Comparison of ENCODE assay signal across 9 mouse cellular contexts in genomic region chr3:9607686-9608085, GRCm38 (mm10). TPM values are rescaled to one million over a fixed set of nuclear protein-coding genes. Genes with fewer than 3 reads are reported as not detected.
DNase-seq lines count a peak whose midpoint lies in the region; ATAC-seq and TF ChIP-seq lines count a peak whose summit lies in the region.
"Had no signal": no experiment of that assay in that cellular context is flagged by ENCODE, and none has a peak within 500 bp of the region (broad histone marks: within the 10 kb centered on the region; RNA-seq: fewer than 3 reads in every experiment).

No protein-coding gene starts in this region.

- H3K9me3 ChIP-seq in embryonic facial prominence, embryonic 10.5 days, result no peaks in the 10 kb centered on the region
- no peaks in the 10 kb centered on the region for H3K9me3 ChIP-seq in intestine, embryonic 15.5 days
- no peaks in the 10 kb centered on the region for H3K9me3 ChIP-seq in midbrain, postnatal 0 days (ENCODE audit: low read length)

- H3K36me3 ChIP-seq in embryonic facial prominence, embryonic 10.5 days (replicated peaks), result no peaks in the 10 kb centered on the region
- no peaks in the 10 kb centered on the region for H3K36me3 ChIP-seq in intestine, embryonic 15.5 days
- H3K36me3 ChIP-seq in midbrain, postnatal 0 days (ENCODE audit: insufficient read depth, low read length), result no peaks in the 10 kb centered on the region

- H3K4me3 ChIP-seq in embryonic facial prominence, embryonic 10.5 days, result peak overlapping the region; percentile 90
- peak overlapping the region; percentile 88; the same call in 1 of the 2 replicates for H3K4me3 ChIP-seq in intestine, embryonic 15.5 days (replicated peaks)
- H3K4me3 ChIP-seq in midbrain, postnatal 0 days (ENCODE audit: low read depth, low read length), result peak overlapping the region; percentile 89; the same call in 1 of the 2 replicates

- H3K9ac ChIP-seq in intestine, embryonic 15.5 days, result no peak overlapping the region
- no peak overlapping the region for H3K9ac ChIP-seq in midbrain, postnatal 0 days (replicated peaks; ENCODE audit: low read length, poor library complexity, severe bottlenecking)

- 46% methylated on average over 5 of the region's 5 CpGs for WGBS in embryonic facial prominence, embryonic 10.5 days
- 51% methylated on average over 5 of the region's 5 CpGs for WGBS in intestine, embryonic 15.5 days
- 35% methylated on average over 5 of the region's 5 CpGs for WGBS in midbrain, postnatal 0 days

- no peak for TF ChIP-seq CTCF in midbrain, postnatal 0 days (IDR thresholded peaks at IDR 0.05)

- peaks cover 35% of the 10 kb centered on the region for H3K4me1 ChIP-seq in embryonic facial prominence, embryonic 10.5 days
- peaks cover 24% of the 10 kb centered on the region for H3K4me1 ChIP-seq in intestine, embryonic 15.5 days (replicated peaks)
- peaks cover 15% of the 10 kb centered on the region for H3K4me1 ChIP-seq in midbrain, postnatal 0 days (ENCODE audit: insufficient read depth, low read length)

- ATAC-seq in intestine, embryonic 15.5 days, result no peak
- no peak for ATAC-seq in midbrain, postnatal 0 days (ENCODE audit: low FRiP score)
- ATAC-seq in granulocyte monocyte progenitor cell, adult 5-6 weeks (replicated peaks; ENCODE audit: poor library complexity, severe bottlenecking), result no peak

- peak; percentile 27 for DNase-seq in kidney, adult 9 months
- no peak for DNase-seq in kidney, adult 8-10 months
- DNase-seq in embryonic facial prominence, embryonic 10.5 days (ENCODE audit: low spot score), result no peak
- DNase-seq in midbrain, postnatal 0 days (ENCODE audit: low spot score), result peak; percentile 36
- DNase-seq in frontal cortex, adult 2 months (ENCODE audit: extremely low spot score in 1 of 2, low spot score in 1 of 2), result no peak
- DNase-seq in cerebellum, adult 9-11 months, result no peak
- DNase-seq: cerebellum, adult 11 months had no signal

- no peak overlapping the region for H3K27ac ChIP-seq in embryonic facial prominence, embryonic 10.5 days (replicated peaks)
- H3K27ac ChIP-seq in intestine, embryonic 15.5 days, result no peak overlapping the region
- no peak overlapping the region for H3K27ac ChIP-seq in midbrain, postnatal 0 days (ENCODE audit: low read depth, low read length)

- peaks cover 3% of the 10 kb centered on the region; the same call in 1 of the 2 replicates for H3K27me3 ChIP-seq in embryonic facial prominence, embryonic 10.5 days (replicated peaks; ENCODE audit: low read depth, poor library complexity, severe bottlenecking)
- H3K27me3 ChIP-seq in intestine, embryonic 15.5 days (replicated peaks), result no peaks in the 10 kb centered on the region
- H3K27me3 ChIP-seq in midbrain, postnatal 0 days (ENCODE audit: insufficient read depth, low read length), result no peaks in the 10 kb centered on the region

- peak overlapping the region; percentile 77 for H3K4me2 ChIP-seq in intestine, embryonic 15.5 days (replicated peaks)
- H3K4me2 ChIP-seq in midbrain, postnatal 0 days (ENCODE audit: low read depth, low read length, poor library complexity, severe bottlenecking), result peak overlapping the region; percentile 61

RNA-seq across cellular contexts. Expression of gene Zfp704, which starts 2.2 kb away (rescaled TPM):
- 7.4 and 7.7 TPM in 2 replicates for polyA plus RNA-seq in embryonic facial prominence, embryonic 10.5 days (2016; fragmentation: Nextera tagmentation; extraction: Ambion mirVana)
- 6.0 and 6.3 TPM in 2 replicates for polyA plus RNA-seq in intestine, embryonic 15.5 days (2015; fragmentation: Nextera tagmentation; extraction: Ambion mirVana)
- total RNA-seq in midbrain, postnatal 0 days (2014; rRNA removed), result 68.8 and 72.9 TPM in 2 replicates
- 8.9 and 11.3 TPM in 2 replicates for polyA plus RNA-seq in midbrain, postnatal 0 days (2015; fragmentation: Nextera tagmentation; extraction: Ambion mirVana)
- 16.7 and 17.3 TPM in 2 replicates for polyA plus RNA-seq in frontal cortex, adult 2 months (2012; rRNA removed)
- total RNA-seq in granulocyte monocyte progenitor cell, adult 5-6 weeks (2014; fragmentation: Nextera tagmentation), result 22.9 and 25.3 TPM in 2 replicates
- total RNA-seq in granulocyte monocyte progenitor cell, adult 5-6 weeks (2017), result 15.6 and 15.7 TPM in 2 replicates

Comparison
In these comparisons a context has a peak if more than half of its experiments do, and no peak if none do; other contexts are left out.
1. DNase-seq: peak in kidney, adult 9 months (single experiment) and midbrain, postnatal 0 days (single experiment); none in kidney, adult 8-10 months (0 of 2), embryonic facial prominence, embryonic 10.5 days (single experiment), frontal cortex, adult 2 months (0 of 2) and cerebellum, adult 9-11 months (single experiment).
2. Peak in every context shown above with its lines, with median percentiles within 50 percentile points of each other: H3K4me3 ChIP-seq.